ENCODE assay signal across 26 mouse cellular contexts in the genomic region with DNA sequence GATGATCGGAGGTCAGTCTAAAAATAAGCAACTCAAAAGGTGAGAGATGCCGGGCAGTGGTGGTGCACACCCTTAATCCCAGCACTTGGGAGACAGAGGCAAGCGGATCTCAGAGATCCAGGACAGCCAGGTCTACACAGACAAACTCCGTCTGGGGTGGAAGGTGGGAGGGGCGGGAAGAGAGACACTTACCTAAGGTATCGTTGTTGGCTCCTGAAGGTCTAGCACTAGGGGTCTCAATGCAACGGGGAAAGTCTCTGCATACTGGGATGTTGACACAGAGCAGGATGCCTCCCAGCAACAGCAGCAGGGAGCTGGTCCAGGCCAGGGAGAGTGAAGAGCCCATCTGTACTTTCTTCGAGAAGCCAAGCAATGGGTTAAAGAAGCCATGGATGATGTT. TPM values are rescaled to one million over a fixed set of nuclear protein-coding genes. Genes with fewer than 3 reads are reported as not detected.
DNase-seq lines count a peak whose midpoint lies in the region; ATAC-seq lines count a peak whose summit lies in the region.
"Had no signal": no experiment of that assay in that cellular context is flagged by ENCODE, and none has a peak within 500 bp of the region (broad histone marks: within the 10 kb centered on the region; RNA-seq: fewer than 3 reads in every experiment).

No protein-coding gene starts in this region.

- no peak for DNase-seq in heart, postnatal 25 days (ENCODE audit: low spot score)
- peak; percentile 40 for DNase-seq in c-Kit-positive CD71-positive TER-119-positive erythroid progenitor cells, embryonic 14.5 days (ENCODE audit: low spot score)
- no peak for DNase-seq in liver, embryonic 11.5 days (ENCODE audit: low spot score)
- peak; percentile 56 to 58 for DNase-seq in spleen, postnatal 10 days (ENCODE audit: low spot score in 2 of 2)
- DNase-seq in right cerebral cortex, postnatal 36 days (ENCODE audit: low spot score in 2 of 2), result no peak
- DNase-seq: cerebellum, adult 11 months; cerebellum, postnatal 14 days; embryo, embryonic 11 days; heart, adult 11 months; heart, postnatal 36 days; kidney, adult 2 months; kidney, postnatal 25 days; lung, postnatal 10 days; right cerebral cortex, postnatal 4 days; thymus, postnatal 36 days had no signal

- peak overlapping the region; percentile 46 for H3K4me2 ChIP-seq in heart, embryonic 13.5 days
- peak overlapping the region; percentile 60 for H3K4me2 ChIP-seq in liver, embryonic 11.5 days
- H3K4me2 ChIP-seq in hindbrain, embryonic 12.5 days (replicated peaks), result no peak overlapping the region
- H3K4me2 ChIP-seq: midbrain, embryonic 15.5 days had no signal

- H3K36me3 ChIP-seq in heart, embryonic 13.5 days, result no peaks in the 10 kb centered on the region
- H3K36me3 ChIP-seq in liver, embryonic 11.5 days (ENCODE audit: control insufficient read depth, insufficient read depth, low read length), result no peaks in the 10 kb centered on the region
- no peaks in the 10 kb centered on the region for H3K36me3 ChIP-seq in hindbrain, embryonic 12.5 days
- H3K36me3 ChIP-seq: midbrain, embryonic 15.5 days had no signal

- intact Hi-C loops in heart, postnatal 25 days (cut with DNase I), result no loop called here

- H3K4me1 ChIP-seq in heart, embryonic 13.5 days, result peaks cover 6% of the 10 kb centered on the region
- H3K4me1 ChIP-seq in liver, embryonic 11.5 days (replicated peaks; ENCODE audit: control insufficient read depth, insufficient read depth, low read length), result peaks cover 17% of the 10 kb centered on the region
- H3K4me1 ChIP-seq in hindbrain, embryonic 12.5 days, result no peaks in the 10 kb centered on the region
- H3K4me1 ChIP-seq: midbrain, embryonic 15.5 days had no signal

- peak overlapping the region; percentile 54; the same call in 1 of the 2 replicates for H3K9ac ChIP-seq in heart, embryonic 13.5 days
- peak overlapping the region; percentile 82 for H3K9ac ChIP-seq in liver, embryonic 11.5 days (ENCODE audit: low read depth, low read length)
- H3K9ac ChIP-seq in hindbrain, embryonic 12.5 days, result no peak overlapping the region
- H3K9ac ChIP-seq: midbrain, embryonic 15.5 days had no signal

- peak overlapping the region; percentile 49 for H3K27ac ChIP-seq in heart, embryonic 13.5 days (replicated peaks)
- peak overlapping the region; percentile 97 for H3K27ac ChIP-seq in liver, embryonic 11.5 days (ENCODE audit: low read depth, low read length)
- no peak overlapping the region for H3K27ac ChIP-seq in hindbrain, embryonic 12.5 days
- H3K27ac ChIP-seq: midbrain, embryonic 15.5 days had no signal

- no peak for ATAC-seq in heart, embryonic 13.5 days (ENCODE audit: extremely low read depth, insufficient number of reproducible peaks, low FRiP score, low TSS enrichment)
- ATAC-seq in liver, embryonic 11.5 days (replicated peaks; ENCODE audit: low FRiP score), result no peak
- ATAC-seq in hindbrain, embryonic 12.5 days (ENCODE audit: low FRiP score), result no peak
- ATAC-seq: forebrain, embryonic 16.5 days; midbrain, embryonic 15.5 days had no signal

- peaks cover 14% of the 10 kb centered on the region; the same call in 1 of the 2 replicates for H3K27me3 ChIP-seq in heart, embryonic 13.5 days (replicated peaks)
- H3K27me3 ChIP-seq in liver, embryonic 11.5 days (replicated peaks; ENCODE audit: control insufficient read depth, insufficient read depth, low read length), result no peaks in the 10 kb centered on the region
- H3K27me3 ChIP-seq in hindbrain, embryonic 12.5 days, result no peaks in the 10 kb centered on the region
- H3K27me3 ChIP-seq: midbrain, embryonic 15.5 days had no signal

- H3K4me3 ChIP-seq in heart, embryonic 13.5 days, result peak overlapping the region; percentile 37
- peak overlapping the region; percentile 64 for H3K4me3 ChIP-seq in liver, embryonic 11.5 days (ENCODE audit: low read depth, low read length)
- H3K4me3 ChIP-seq in hindbrain, embryonic 12.5 days, result no peak overlapping the region
- H3K4me3 ChIP-seq: megakaryocyte, embryonic 14.5 days; midbrain, embryonic 15.5 days had no signal

- WGBS in heart, embryonic 13.5 days, result 59% methylated on average over 8 of the region's 8 CpGs
- 61% methylated on average over 8 of the region's 8 CpGs for WGBS in liver, embryonic 11.5 days
- 83% methylated on average over 8 of the region's 8 CpGs for WGBS in hindbrain, embryonic 12.5 days

- no peaks in the 10 kb centered on the region; the same call in 1 of the 2 replicates for H3K9me3 ChIP-seq in heart, embryonic 13.5 days
- no peaks in the 10 kb centered on the region for H3K9me3 ChIP-seq in liver, embryonic 11.5 days (ENCODE audit: control insufficient read depth, low read length)
- 0 out of 2 replicates have a peak, but pooled peaks cover 4% of the 10 kb centered on the region for H3K9me3 ChIP-seq in hindbrain, embryonic 12.5 days (replicated peaks)
- H3K9me3 ChIP-seq: midbrain, embryonic 15.5 days had no signal

RNA-seq across cellular contexts. Expression of a gene that starts 0.8 kb away (rescaled TPM):
- polyA plus RNA-seq in heart, embryonic 13.5 days (2015; fragmentation: Nextera tagmentation; extraction: Ambion mirVana), result 3.2 and 9.9 TPM in 2 replicates
- total RNA-seq in heart, postnatal 25 days (2021), result not detected
- 115 and 120 TPM in 2 replicates for polyA plus RNA-seq in liver, embryonic 11.5 days (2014; fragmentation: Nextera tagmentation; extraction: Ambion mirVana)
- polyA plus RNA-seq in hindbrain, embryonic 12.5 days (2016; fragmentation: Nextera tagmentation; extraction: Ambion mirVana), result 2.4 and 2.6 TPM in 2 replicates
- total RNA-seq: gastrocnemius, adult 8-10 months; heart, postnatal 36 days; layer of hippocampus, postnatal 10 days; left cerebral cortex, postnatal 10 days; neutrophil, adult 5-6 weeks had no signal
- polyA plus RNA-seq: forebrain, embryonic 16.5 days; kidney, adult 2 months; midbrain, embryonic 15.5 days had no signal

RNA-seq across cellular contexts. Expression of a gene that starts 8.0 kb away (rescaled TPM):
- not detected in 2 replicates for polyA plus RNA-seq in heart, embryonic 13.5 days (2015; fragmentation: Nextera tagmentation; extraction: Ambion mirVana)
- not detected for total RNA-seq in heart, postnatal 25 days (2021)
- polyA plus RNA-seq in liver, embryonic 11.5 days (2014; fragmentation: Nextera tagmentation; extraction: Ambion mirVana), result not detected in 2 replicates
- not detected in 2 replicates for polyA plus RNA-seq in hindbrain, embryonic 12.5 days (2016; fragmentation: Nextera tagmentation; extraction: Ambion mirVana)
- total RNA-seq: gastrocnemius, adult 8-10 months; heart, postnatal 36 days; layer of hippocampus, postnatal 10 days; left cerebral cortex, postnatal 10 days; neutrophil, adult 5-6 weeks had no signal
- polyA plus RNA-seq: forebrain, embryonic 16.5 days; limb, embryonic 14.5 days; midbrain, embryonic 15.5 days; stomach, embryonic 16.5 days had no signal

RNA-seq across cellular contexts. Expression of a gene that starts 17.7 kb away (rescaled TPM):
- 9.3 and 10.4 TPM in 2 replicates for polyA plus RNA-seq in heart, embryonic 13.5 days (2015; fragmentation: Nextera tagmentation; extraction: Ambion mirVana)
- total RNA-seq in heart, postnatal 25 days (2021), result 1 to 10 TPM; 5.0 to 5.6 TPM
- polyA plus RNA-seq in liver, embryonic 11.5 days (2014; fragmentation: Nextera tagmentation; extraction: Ambion mirVana), result 9.1 and 11.4 TPM in 2 replicates
- polyA plus RNA-seq in hindbrain, embryonic 12.5 days (2016; fragmentation: Nextera tagmentation; extraction: Ambion mirVana), result 10.4 and 10.5 TPM in 2 replicates

RNA-seq across cellular contexts. Expression of a gene that starts 32.2 kb away (rescaled TPM):
- 1.6 and 1.7 TPM in 2 replicates for polyA plus RNA-seq in heart, embryonic 13.5 days (2015; fragmentation: Nextera tagmentation; extraction: Ambion mirVana)
- total RNA-seq in heart, postnatal 25 days (2021), result not detected
- 3.1 and 3.7 TPM in 2 replicates for polyA plus RNA-seq in liver, embryonic 11.5 days (2014; fragmentation: Nextera tagmentation; extraction: Ambion mirVana)
- 4.2 and 6.1 TPM in 2 replicates for polyA plus RNA-seq in hindbrain, embryonic 12.5 days (2016; fragmentation: Nextera tagmentation; extraction: Ambion mirVana)
- total RNA-seq: gastrocnemius, adult 8-10 months; heart, postnatal 36 days; layer of hippocampus, postnatal 10 days; left cerebral cortex, postnatal 10 days had no signal
- polyA plus RNA-seq: forebrain, embryonic 16.5 days; midbrain, embryonic 15.5 days had no signal

Comparison
In these comparisons a context has a peak if more than half of its experiments do, and no peak if none do; other contexts are left out.
1. DNase-seq: peak in c-Kit-positive CD71-positive TER-119-positive erythroid progenitor cells, embryonic 14.5 days (single experiment) and spleen, postnatal 10 days (2 of 2); none in heart, postnatal 25 days (single experiment), liver, embryonic 11.5 days (single experiment) and right cerebral cortex, postnatal 36 days (0 of 2).
2. RNA of a gene that starts 0.8 kb away (polyA plus RNA-seq): 115 to 120 TPM in liver, embryonic 11.5 days; 3.2 to 9.9 TPM in heart, embryonic 13.5 days and 2.4 to 2.6 TPM in hindbrain, embryonic 12.5 days; every median in the first group is over 10 times any median in the second.